Mouse (Mus musculus) MN1 (cell line): ENCODE results near the gene Itga6.
A peak's percentile ranks its signal among the peaks of the same experiment; 100 is the strongest.

Experiments used
- DNase-seq: peaks from one replicate; pipeline ENCODE4 v3.0.0-alpha.2; 2016; ENCODE audit warnings: low spot score

Gene Itga6

GRCm38 (mm10) chr2:71764961-71765735 lies 19.7 kb downstream of the Itga6 start:
- no peak for DNase-seq

- no peak for DNase-seq
These were observed 20.6 kb downstream of the Itga6 start for GRCm38 (mm10) chr2:71766007-71766406.

- no peak for DNase-seq
These were observed 21.7 kb downstream of the Itga6 start for GRCm38 (mm10) chr2:71767019-71767610.

GRCm38 (mm10) chr2:71771762-71772161 lies 26.3 kb downstream of the Itga6 start:
- no peak for DNase-seq

GRCm38 (mm10) chr2:71773714-71774113 lies 28.3 kb downstream of the Itga6 start:
- no peak for DNase-seq

GRCm38 (mm10) chr2:71774246-71774951 lies 29.0 kb downstream of the Itga6 start:
- DNase-seq, result no peak

GRCm38 (mm10) chr2:71775201-71775611 lies 29.8 kb downstream of the Itga6 start:
- peak; percentile 18 for DNase-seq

- DNase-seq, result no peak
These were observed 34.0 kb downstream of the Itga6 start for GRCm38 (mm10) chr2:71779266-71779888.

GRCm38 (mm10) chr2:71780016-71780415 lies 34.6 kb downstream of the Itga6 start:
- no peak for DNase-seq

- no peak for DNase-seq
These were observed 39.8 kb downstream of the Itga6 start for GRCm38 (mm10) chr2:71785260-71785659.

GRCm38 (mm10) chr2:71786060-71786459 lies 40.6 kb downstream of the Itga6 start:
- DNase-seq, result no peak

GRCm38 (mm10) chr2:71786591-71787155 lies 41.3 kb downstream of the Itga6 start:
- peak; percentile 83 for DNase-seq

GRCm38 (mm10) chr2:71787156-71787590 lies 41.8 kb downstream of the Itga6 start:
- DNase-seq, result peak; percentile 66

GRCm38 (mm10) chr2:71787591-71788460 lies 42.4 kb downstream of the Itga6 start:
- peak; percentile 62 for DNase-seq

GRCm38 (mm10) chr2:71790752-71791151 lies 45.3 kb downstream of the Itga6 start:
- no peak for DNase-seq

- DNase-seq, result no peak
These were observed 45.8 kb downstream of the Itga6 start for GRCm38 (mm10) chr2:71791203-71791602.

- DNase-seq, result no peak
These were observed 48.7 kb downstream of the Itga6 start for GRCm38 (mm10) chr2:71794139-71794538.

- DNase-seq, result no peak
These were observed 51.4 kb downstream of the Itga6 start for GRCm38 (mm10) chr2:71796787-71797186.

GRCm38 (mm10) chr2:71800798-71801197 lies 55.4 kb downstream of the Itga6 start:
- no peak for DNase-seq

- DNase-seq, result no peak
These were observed 56.3 kb downstream of the Itga6 start for GRCm38 (mm10) chr2:71801691-71802090.

GRCm38 (mm10) chr2:71802131-71802530 lies 56.7 kb downstream of the Itga6 start:
- no peak for DNase-seq
